Mouse (Mus musculus) spleen, postnatal 10 days (tissue): ENCODE measurements around the gene Rbbp9.

Experiments used
- DNase-seq, 2 experiments: peaks; one replicate each; pipeline ENCODE4 v3.0.0; 2021 to 2022; ENCODE audit warnings: low spot score in 2 of 2

Rbbp9 gene

DNA sequence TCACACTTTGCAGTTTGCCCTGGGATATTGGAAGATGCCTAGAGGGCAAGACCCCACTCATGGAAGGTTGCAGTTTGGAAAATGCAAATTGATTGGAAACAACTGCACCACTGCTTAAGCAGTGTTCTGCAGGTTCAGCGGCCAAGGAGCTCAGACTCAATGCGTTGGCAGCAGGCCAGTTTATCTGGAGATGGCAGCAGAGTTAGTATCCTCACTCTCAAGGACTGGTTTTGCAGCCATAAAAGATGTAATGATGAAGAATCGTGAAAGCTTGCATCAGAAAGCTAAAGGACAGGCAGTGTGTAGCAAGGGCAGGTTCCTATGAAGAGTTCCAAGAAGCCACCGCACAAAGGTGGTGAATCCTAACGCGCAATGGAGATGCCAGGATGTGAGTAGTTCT is 48.5 kb downstream of the Rbbp9 start:
- DNase-seq: no peak
